ENCODE assay signal across 9 mouse cellular contexts in the genomic region with DNA sequence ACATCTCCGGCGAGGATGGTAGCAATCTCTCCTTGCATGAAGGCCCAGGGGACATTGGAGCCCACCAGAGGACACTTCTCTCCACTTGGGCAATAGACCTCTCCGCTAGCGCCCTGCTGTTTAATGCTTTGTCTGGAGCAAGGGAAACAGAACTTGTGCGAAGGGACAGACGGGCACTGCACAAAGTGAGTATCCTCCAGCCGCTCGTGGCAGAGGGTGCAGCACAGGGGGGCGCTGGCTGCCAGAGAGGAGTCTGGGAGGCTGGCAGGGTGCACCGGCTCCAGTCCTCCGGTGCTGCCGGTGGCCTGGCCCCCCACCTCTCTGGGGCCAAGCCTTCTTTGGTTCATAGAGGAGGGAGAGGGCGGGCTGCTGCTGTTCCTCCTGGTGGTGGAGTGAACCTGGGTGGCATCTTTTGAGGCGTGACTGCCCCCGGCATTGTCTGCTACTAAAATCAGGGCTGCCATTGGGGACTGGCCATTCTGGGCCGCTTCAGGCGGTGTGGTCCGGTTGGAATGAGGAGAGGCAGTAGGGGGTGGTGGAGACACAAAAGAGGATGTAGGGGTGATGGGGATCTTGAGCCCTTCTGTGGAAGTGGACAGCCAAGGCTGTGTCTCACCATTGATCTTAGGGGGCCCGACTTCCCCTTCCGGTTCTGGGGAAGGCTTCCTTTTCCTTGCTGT. TPM values are rescaled to one million over a fixed set of nuclear protein-coding genes. Genes with fewer than 3 reads are reported as not detected.
DNase-seq lines count a peak whose midpoint lies in the region; ATAC-seq lines count a peak whose summit lies in the region.
"Had no signal": no experiment of that assay in that cellular context is flagged by ENCODE, and none has a peak within 500 bp of the region (broad histone marks: within the 10 kb centered on the region; RNA-seq: fewer than 3 reads in every experiment).

No protein-coding gene starts in this region.

- H3K27me3 ChIP-seq in embryonic facial prominence, embryonic 15.5 days: no peaks in the 10 kb centered on the region
- no peaks in the 10 kb centered on the region for H3K27me3 ChIP-seq in splenic B cell, adult 2 months (ENCODE audit: control insufficient read depth, insufficient read depth, low read length, poor library complexity, severe bottlenecking)
- H3K27me3 ChIP-seq: Patski had no signal

- H3K27ac ChIP-seq in embryonic facial prominence, embryonic 15.5 days (replicated peaks): peak overlapping the region; percentile 99

- peak overlapping the region; percentile 89 for H3K4me2 ChIP-seq in embryonic facial prominence, embryonic 15.5 days (replicated peaks)

- H3K4me1 ChIP-seq in embryonic facial prominence, embryonic 15.5 days: peaks cover 43% of the 10 kb centered on the region

- peak; percentile 59 for DNase-seq in embryo, embryonic 10 days (ENCODE audit: low spot score)
- DNase-seq in embryo, embryonic 10.5 days (ENCODE audit: low spot score): no peak
- peak; percentile 54 to 59 for DNase-seq in adrenal gland, adult 18-20 months (ENCODE audit: low spot score in 2 of 2)
- DNase-seq in heart, postnatal 10 days: peak; percentile 72 to 73
- DNase-seq in layer of hippocampus, postnatal 10 days (ENCODE audit: low spot score in 2 of 2): peak; percentile 60 to 70
- DNase-seq in splenic B cell, adult 2 months (ENCODE audit: low read depth, low spot score): peak; percentile 60

- no peaks in the 10 kb centered on the region for H3K9me3 ChIP-seq in embryonic facial prominence, embryonic 15.5 days (replicated peaks)

- peak overlapping the region; percentile 95 for H3K4me3 ChIP-seq in embryonic facial prominence, embryonic 15.5 days (replicated peaks)

- no peak for ATAC-seq in embryonic facial prominence, embryonic 15.5 days (ENCODE audit: insufficient number of reproducible peaks, low FRiP score, low TSS enrichment, low read depth)
- ATAC-seq in megakaryocyte, adult 5-6 weeks (ENCODE audit: poor library complexity, severe bottlenecking): peak; percentile 6
- ATAC-seq: Patski had no signal

- WGBS in embryonic facial prominence, embryonic 15.5 days: 1% methylated on average over 20 of the region's 20 CpGs

- H3K36me3 ChIP-seq in embryonic facial prominence, embryonic 15.5 days: peaks cover 14% of the 10 kb centered on the region; the same call in 1 of the 2 replicates
- no peaks in the 10 kb centered on the region for H3K36me3 ChIP-seq in splenic B cell, adult 2 months (ENCODE audit: control insufficient read depth, insufficient read depth, low read length, poor library complexity, severe bottlenecking)

- intact Hi-C loops in heart, postnatal 10 days (cut with DNase I): no loop called here

- H3K9ac ChIP-seq in embryonic facial prominence, embryonic 15.5 days: peak overlapping the region; percentile 99

RNA-seq across cellular contexts. Expression of a gene that starts 2.5 kb away (rescaled TPM):
- 100 to 1,000 TPM; 118 to 119 TPM for total RNA-seq in adrenal gland, adult 18-20 months (2021)
- 12.5 and 14.7 TPM in 2 replicates for polyA plus RNA-seq in embryonic facial prominence, embryonic 15.5 days (2015; fragmentation: Nextera tagmentation; extraction: Ambion mirVana)
- 100 to 1,000 TPM; 101 to 154 TPM for total RNA-seq in heart, postnatal 10 days (2021)
- 10 to 100 TPM; 57.0 to 63.1 TPM for total RNA-seq in layer of hippocampus, postnatal 10 days (2021)
- 95.9 and 105 TPM in 2 replicates for total RNA-seq in megakaryocyte, adult 5-6 weeks (2015)
- total RNA-seq in megakaryocyte, adult 5-6 weeks (2017): 93.8 and 99.8 TPM in 2 replicates
